Mouse (Mus musculus) T-helper 2 cell (primary cell): ENCODE data around the gene Rmnd5b.
"Not testable (repeated sequence)": the region's sequence is repeated elsewhere in the genome, so short reads cannot be mapped to it uniquely, and the experiment has no call there.

Source experiments
- in situ Hi-C: fragments of 300-600 bp; cut with MboI, MseI; formaldehyde crosslinking; loops from one replicate; pipeline ENCODE4 v1.15.1; 2025; ENCODE audit warnings: high pct_unique_total_duplicates

Rmnd5b gene

DNA sequence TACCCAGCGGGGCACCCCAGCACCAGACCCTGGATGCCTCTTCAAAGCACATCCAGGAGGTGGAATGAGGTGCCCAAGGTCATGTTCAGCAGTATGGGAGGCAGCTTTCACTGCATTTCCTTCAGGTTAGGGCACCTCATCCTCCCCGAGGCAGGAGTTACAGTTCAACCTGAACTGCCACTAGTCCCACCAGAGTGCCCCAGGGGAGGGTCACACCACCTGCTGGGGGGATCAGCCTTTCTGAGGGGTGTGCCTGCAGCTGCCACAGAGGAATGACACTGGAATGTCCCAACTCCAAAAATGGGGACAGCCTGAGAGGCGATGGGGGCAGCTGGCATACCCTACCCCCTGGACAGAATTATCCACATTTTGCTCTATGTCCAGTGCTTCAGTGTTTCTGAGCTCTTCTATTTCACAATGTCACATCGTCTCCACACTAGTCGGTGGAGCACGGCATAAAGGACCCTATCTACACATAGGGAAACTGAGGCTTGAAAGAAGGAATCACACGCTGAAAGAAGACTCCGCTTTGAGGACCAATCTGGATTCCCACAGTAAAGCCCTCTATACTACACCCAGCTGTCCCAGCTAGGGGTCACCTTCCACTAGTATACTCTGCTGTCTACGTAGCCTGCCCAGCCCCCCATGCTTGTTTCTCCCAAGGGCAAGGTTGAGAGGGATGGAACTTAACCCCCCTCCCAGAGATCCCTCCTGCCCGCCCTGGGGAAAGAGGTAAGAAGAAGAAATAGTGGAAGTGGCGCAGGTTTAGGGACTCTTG lies 13.6 kb upstream of the Rmnd5b start:
- in situ Hi-C loops = no loop called here

GRCm38 (mm10) chr11:51648566-51648965 lies 12.9 kb upstream of the Rmnd5b start:
- in situ Hi-C loops = no loop called here

GRCm38 (mm10) chr11:51646751-51647667 lies 11.3 kb upstream of the Rmnd5b start:
- in situ Hi-C loops = no loop called here

- in situ Hi-C loops = no loop called here
These were observed 10.5 kb upstream of the Rmnd5b start for GRCm38 (mm10) chr11:51646245-51646644.

- in situ Hi-C loops = no loop called here
These were observed 9.6 kb upstream of the Rmnd5b start for GRCm38 (mm10) chr11:51645293-51645692.

GRCm38 (mm10) chr11:51644217-51644616 lies 8.5 kb upstream of the Rmnd5b start:
- in situ Hi-C loops = loop anchor here (5.0 kb wide), 1 partner anchor 43 kb away; the partner anchor contains the start of gene 0610009B22Rik

DNA sequence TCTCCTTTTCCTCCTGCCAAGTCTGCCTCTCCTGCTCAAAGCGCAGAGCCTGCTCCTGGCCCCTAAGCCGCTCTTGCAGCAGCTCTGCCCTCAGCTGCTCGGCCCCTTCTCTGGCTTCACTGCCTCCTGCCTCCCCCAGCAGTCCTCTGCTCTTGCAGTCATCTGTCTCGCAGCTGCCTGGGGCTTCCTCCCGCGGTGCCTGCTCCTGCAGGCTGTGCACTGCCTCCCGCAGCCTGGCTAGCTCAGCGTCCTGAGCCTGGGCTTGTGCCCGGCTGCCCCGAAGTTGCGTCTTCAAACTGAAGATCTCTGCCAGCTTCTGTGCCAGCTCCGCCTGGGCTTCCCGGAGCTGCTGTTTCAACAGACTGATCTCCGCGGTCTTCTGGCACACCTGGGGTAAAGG lies 8.1 kb upstream of the Rmnd5b start:
- in situ Hi-C loops = loop anchor here (5.0 kb wide), 1 partner anchor 44 kb away; the partner anchor contains the start of gene 0610009B22Rik

GRCm38 (mm10) chr11:51643202-51643601 lies 7.5 kb upstream of the Rmnd5b start:
- in situ Hi-C loops = loop anchor here (5.0 kb wide), 1 partner anchor 44 kb away; the partner anchor contains the start of gene 0610009B22Rik

GRCm38 (mm10) chr11:51640748-51641147 lies 5.1 kb upstream of the Rmnd5b start:
- in situ Hi-C loops = loop anchor here (5.0 kb wide), 1 partner anchor 47 kb away; the partner anchor contains the start of gene 0610009B22Rik

DNA sequence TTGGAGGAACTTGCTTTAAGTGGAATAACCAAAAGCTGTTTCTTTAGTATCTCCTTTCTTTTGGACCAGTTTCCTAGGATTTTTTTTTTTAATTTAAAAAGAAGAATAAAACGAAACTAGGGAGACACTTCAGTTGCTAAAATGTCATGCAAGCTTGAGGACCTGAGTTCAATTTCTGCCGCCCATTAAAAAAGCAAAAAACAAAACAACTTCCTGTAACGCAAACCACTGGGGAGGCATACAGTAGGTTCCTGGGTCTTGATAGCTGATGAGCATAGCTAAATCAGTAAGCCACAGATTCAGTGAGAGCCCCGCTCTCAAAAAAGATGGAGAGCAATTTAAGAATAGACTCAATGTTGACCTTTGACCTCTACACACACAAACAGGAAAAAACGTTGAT lies 2.8 kb upstream of the Rmnd5b start:
- in situ Hi-C loops = no loop called here

DNA sequence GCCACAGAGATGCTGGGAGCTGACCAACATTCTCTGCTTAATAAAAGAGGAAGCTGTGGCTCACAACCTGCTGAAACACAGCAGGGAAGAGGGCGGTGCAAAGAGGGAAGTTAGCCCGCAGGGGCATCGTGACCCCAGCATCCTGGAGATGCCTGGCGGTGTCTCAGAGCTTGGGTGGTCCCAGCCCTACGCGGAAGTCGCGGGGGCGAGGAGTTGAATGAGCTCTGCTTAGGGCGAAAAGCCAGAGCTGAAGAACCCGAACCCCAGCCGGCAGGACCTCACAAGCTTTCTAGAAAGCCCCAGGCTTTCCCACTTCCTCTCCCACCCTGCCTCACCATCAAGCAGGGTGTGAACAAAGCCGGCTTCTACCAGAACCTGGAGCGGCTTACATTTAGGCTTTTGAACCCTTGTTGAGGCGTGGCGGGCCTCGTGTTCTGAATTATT lies 2.3 kb upstream of the Rmnd5b start:
- in situ Hi-C loops = no loop called here

GRCm38 (mm10) chr11:51636323-51636684 lies 608 bp upstream of the Rmnd5b start:
- in situ Hi-C loops = no loop called here

DNA sequence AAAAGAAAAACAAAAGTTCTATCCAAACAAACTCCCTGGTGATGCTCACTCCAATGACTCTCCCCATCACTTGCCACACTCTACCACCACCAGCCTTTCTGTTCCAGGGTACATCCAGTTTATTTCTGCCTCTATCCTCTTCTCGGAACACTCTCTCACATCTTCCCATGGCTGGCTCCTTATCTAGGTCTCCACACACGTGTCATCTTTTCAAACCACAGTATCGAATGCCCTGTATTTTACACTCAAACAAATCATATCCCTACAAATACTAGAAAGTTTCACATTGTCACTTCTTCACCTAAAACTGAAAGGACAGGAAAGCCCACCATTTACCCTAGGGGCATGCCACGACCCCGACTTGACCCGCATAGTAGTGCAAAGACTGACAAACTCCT lies 570 bp downstream of the Rmnd5b start:
- in situ Hi-C loops = no loop called here

- in situ Hi-C loops = no loop called here
These were observed 2.0 kb downstream of the Rmnd5b start for GRCm38 (mm10) chr11:51633721-51634120.

DNA sequence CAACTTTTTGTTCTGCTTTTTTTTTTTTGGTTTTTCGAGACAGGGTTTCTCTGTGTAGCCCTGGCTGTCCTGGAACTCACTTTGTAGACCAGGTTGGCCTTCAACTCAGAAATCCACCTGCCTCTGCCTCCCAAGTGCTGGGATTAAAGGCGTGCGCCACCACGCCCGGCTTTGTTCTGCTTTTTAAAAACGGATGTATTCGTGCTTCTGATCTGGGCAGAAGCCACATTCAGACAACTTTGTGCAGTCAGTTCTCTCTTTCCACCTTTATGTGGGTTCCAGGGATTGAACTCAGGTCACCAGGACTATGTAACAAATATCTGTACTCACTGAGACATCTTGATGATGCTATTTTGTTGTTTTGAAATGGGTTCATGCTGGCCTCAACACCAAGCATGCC lies 2.5 kb downstream of the Rmnd5b start:
- in situ Hi-C loops = not testable (repeated sequence)

GRCm38 (mm10) chr11:51632130-51632753 lies 3.5 kb downstream of the Rmnd5b start:
- in situ Hi-C loops = no loop called here

DNA sequence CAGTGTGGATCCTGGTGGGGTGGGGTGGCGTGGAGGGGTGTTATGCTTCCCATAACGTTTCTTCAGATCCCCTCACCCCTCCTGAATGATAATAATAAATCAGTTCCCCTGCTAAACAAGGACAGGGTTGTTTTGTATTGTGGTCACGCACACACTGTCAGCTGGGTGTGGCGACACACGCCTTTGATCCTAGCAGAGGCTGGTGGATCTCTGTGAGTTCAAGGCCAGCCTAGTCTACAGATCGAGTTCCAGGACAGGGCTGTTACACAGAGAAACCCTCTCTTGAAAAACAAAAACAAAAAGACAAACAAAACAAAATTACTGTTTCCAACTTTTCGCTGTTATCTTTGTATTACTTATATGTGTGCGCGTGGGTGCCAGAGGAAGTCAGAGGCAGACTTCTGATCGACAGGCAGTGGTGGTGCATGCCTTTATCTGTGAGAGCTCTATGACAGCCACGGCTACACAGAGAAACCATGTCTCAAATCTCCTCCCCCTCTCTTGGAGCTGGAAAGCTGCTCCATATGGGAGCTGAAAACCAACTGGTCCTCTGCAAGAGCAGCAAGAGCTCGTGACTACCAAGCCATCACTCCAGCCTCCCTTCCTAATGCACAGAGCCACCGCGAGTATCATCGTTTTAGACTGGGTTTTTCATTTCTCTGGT lies 5.9 kb downstream of the Rmnd5b start:
- in situ Hi-C loops = no loop called here

GRCm38 (mm10) chr11:51627907-51628306 lies 7.8 kb downstream of the Rmnd5b start:
- in situ Hi-C loops = no loop called here

DNA sequence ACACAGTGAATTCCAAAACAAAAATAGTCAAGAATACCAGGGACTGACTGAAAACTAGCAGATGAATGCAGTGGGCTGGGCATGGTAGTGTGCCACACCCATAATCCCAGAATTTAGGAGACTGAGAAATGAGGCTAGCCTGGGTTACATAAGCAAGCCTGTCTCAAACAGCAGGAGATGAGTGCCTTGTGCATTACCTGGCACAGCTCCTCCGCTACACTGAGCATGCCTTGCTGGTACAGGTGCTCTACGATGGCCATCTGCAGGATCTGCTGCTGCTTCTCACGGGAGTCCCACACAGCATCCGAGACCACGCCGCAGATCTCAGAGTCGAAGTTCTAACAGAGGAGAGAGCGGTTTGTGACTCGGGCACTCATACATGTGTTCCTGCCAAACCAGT lies 8.3 kb downstream of the Rmnd5b start:
- in situ Hi-C loops = no loop called here

GRCm38 (mm10) chr11:51625187-51625820 lies 10.4 kb downstream of the Rmnd5b start:
- in situ Hi-C loops = no loop called here

DNA sequence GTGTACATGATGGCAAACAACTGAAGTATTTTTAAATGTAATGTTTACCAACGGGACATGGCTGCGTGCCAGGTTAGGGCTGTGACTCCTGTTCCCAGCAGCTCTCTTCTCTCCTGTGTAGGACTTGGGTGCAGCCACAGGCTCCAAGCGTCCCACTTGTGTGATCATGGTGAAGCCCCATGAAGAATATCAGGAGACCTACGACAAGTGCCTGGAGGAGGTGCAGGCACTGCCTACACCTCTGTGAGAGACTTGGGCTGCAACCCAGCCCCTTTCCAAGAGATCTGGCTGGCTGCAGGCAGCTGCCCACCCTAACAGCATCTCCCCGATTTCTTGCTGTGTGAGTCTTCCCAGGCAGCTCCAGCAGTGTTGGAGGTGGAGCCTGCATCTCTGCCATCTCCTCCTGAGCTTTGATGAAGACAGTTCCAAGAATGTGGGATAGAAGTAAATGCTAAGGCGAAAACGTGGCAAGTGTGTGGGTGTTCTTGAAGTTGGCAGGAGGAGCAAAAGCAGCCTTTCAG lies 12.7 kb downstream of the Rmnd5b start:
- in situ Hi-C loops = loop anchor here (5.0 kb wide), 1 partner anchor 59 kb away; no protein-coding TSS in a partner anchor
